Mouse (Mus musculus): ENCODE measurements at regions not wholly inside any gene's neighbourhood (a gene's known extent, or its start where the extent isn't known, plus 50 kb on each side); places are given as distances from the start of the nearest gene placed in this dataset.

DNA sequence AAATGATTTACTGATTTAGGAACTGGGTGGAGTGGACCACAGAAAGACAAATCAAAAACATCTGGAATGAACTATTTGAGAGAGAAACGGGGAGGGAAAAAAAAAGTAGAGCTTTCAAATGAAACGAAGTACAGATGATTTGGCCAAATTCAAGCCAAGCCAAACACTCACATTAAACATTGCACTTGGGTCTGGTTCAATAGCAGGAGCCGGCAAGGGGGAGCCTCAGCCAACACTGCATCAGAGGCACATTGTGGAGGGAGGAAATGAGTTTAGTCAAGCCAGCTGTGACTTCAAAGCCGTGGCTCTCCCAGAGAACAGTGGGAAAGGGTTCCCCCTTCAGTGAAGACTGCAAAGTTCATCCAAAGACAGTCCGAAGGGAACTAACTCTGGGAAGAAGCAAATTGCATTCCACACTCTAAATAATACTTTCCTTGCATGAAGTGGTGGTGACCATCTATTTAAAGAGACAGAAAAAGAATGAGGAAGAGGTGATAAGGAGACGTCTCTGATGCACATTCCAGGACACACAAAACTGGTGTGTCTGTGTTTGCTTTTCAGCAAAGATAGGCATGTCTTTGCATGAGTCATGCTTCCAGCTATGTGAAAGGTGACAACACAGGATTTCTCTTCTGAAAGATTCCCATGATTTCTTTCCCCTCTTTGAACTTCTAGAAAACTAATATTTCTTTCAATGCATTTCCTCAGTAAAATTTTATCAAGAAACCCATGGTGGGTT, 504.5 kb downstream of the Gsdmc2 start:
- Histone ChIP-seq H3K27ac (ENCODE audit: insufficient read depth, low read depth) (no peak overlapping the region), H3K9ac (ENCODE audit: insufficient read depth, low read depth) (no peak overlapping the region), H3K79me2 (replicated peaks; ENCODE audit: control insufficient read depth, extremely low read depth, insufficient read depth, poor library complexity, severe bottlenecking) (no peaks in the 10 kb centered on the region), H3K4me3 (replicated peaks in 1 of 3; ENCODE audit: low read depth in 2 of 3, low read length in 2 of 3, poor library complexity in 1 of 3) (no peak overlapping the region), H3K27me3 (replicated peaks) (no peaks in the 10 kb centered on the region), H3K4me1 (ENCODE audit: control insufficient read depth in 1 of 2, insufficient read depth in 2 of 2) (peaks cover 0 to 6% of the 10 kb centered on the region in 2 experiments; a peak in 2 of 4 replicates), H3K4me2 (ENCODE audit: insufficient read depth, low read depth, poor library complexity, severe bottlenecking) (no peak overlapping the region), H3K9me3 (replicated peaks; ENCODE audit: low read length) (peaks cover 2% of the 10 kb centered on the region), H3K36me3 (replicated peaks in 1 of 2; ENCODE audit: control insufficient read depth in 1 of 2, insufficient read depth in 1 of 2, low read length in 1 of 2) (no peaks in the 10 kb centered on the region)
- no peak for DNase-seq (ENCODE audit: extremely low read depth)
- in situ Hi-C loops (cut with MboI; ENCODE audit: low pct_ligation_motif_present, low pct_unique_long_range_greater_than_20kb, low sequenced_read_pairs), result no loop called here
- dilution Hi-C loops (cut with MboI; ENCODE audit: extremely low pct_ligation_motif_present, extremely low pct_unique_long_range_greater_than_20kb, low sequenced_read_pairs), result no loop called here
- TF ChIP-seq JUND (conservative IDR thresholded peaks at IDR 0.05; ENCODE audit: low read depth, low read length) (no peak), NRF1 (IDR thresholded peaks at IDR 0.05; ENCODE audit: low read depth, low read length) (no peak), MAX (IDR thresholded peaks at IDR 0.05; ENCODE audit: low read length) (no peak), CHD1 (IDR thresholded peaks at IDR 0.05; ENCODE audit: low read depth, low read length) (no peak), MEF2A (IDR thresholded peaks at IDR 0.05; ENCODE audit: borderline replicate concordance, low read depth, low read length) (no peak), ETS1 (conservative IDR thresholded peaks at IDR 0.05; ENCODE audit: low read depth, low read length) (no peak), NELFE (IDR thresholded peaks at IDR 0.05; ENCODE audit: low read depth, low read length) (no peak)

DNA sequence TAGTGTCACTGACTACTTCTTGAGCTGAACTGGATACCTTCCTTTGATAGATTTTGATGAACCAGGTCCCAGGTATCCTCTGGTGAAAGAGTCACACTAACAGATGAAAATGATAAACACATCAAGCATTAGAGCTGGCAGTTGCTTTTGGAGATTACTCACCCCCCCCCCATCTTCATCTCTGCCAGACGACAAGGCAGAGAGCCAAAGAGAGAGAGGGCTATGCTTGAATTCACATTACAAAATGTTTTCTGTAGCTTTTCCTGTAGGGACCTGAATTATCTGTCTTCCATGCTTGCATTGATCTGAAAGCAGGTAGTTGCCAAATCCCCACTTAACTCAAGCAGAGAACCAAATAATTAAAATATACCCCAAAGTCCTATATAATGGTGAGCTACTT, 525.3 kb downstream of the Gsdmc2 start:
- H3K27me3 ChIP-seq (replicated peaks), result no peaks in the 10 kb centered on the region
- no peaks in the 10 kb centered on the region for H3K36me3 ChIP-seq (replicated peaks in 1 of 2; ENCODE audit: control insufficient read depth in 1 of 2, insufficient read depth in 1 of 2, low read length in 1 of 2)
- H3K27ac ChIP-seq (ENCODE audit: insufficient read depth, low read depth), result no peak overlapping the region
- H3K4me1 ChIP-seq (ENCODE audit: control insufficient read depth in 1 of 2, insufficient read depth in 2 of 2), result no peaks in the 10 kb centered on the region
- TF ChIP-seq GABPA (IDR thresholded peaks at IDR 0.05; ENCODE audit: insufficient replicate concordance, low read depth, low read length) (no peak), MAFK (IDR thresholded peaks at IDR 0.05; ENCODE audit: insufficient replicate concordance, low read length) (no peak), ELF1 (IDR thresholded peaks at IDR 0.05; ENCODE audit: low read depth, low read length) (no peak), SIN3A (IDR thresholded peaks at IDR 0.05; ENCODE audit: low read length) (no peak), HCFC1 (IDR thresholded peaks at IDR 0.05; ENCODE audit: low read depth, low read length) (no peak), ZKSCAN1 (IDR thresholded peaks at IDR 0.05; ENCODE audit: borderline replicate concordance, low read depth, low read length) (no peak), ZMIZ1 (IDR thresholded peaks at IDR 0.05; ENCODE audit: low read depth, low read length) (no peak), NRF1 (IDR thresholded peaks at IDR 0.05; ENCODE audit: low read depth, low read length) (no peak), PAX5 (IDR thresholded peaks at IDR 0.05; ENCODE audit: low read length) (no peak), SMC3 (IDR thresholded peaks at IDR 0.05; ENCODE audit: low read depth, low read length) (no peak), BHLHE40 (IDR thresholded peaks at IDR 0.05; ENCODE audit: low read depth, low read length) (no peak), UBTF (IDR thresholded peaks at IDR 0.05; ENCODE audit: low read depth, low read length) (no peak), MAZ (IDR thresholded peaks at IDR 0.05; ENCODE audit: low read depth, low read length) (no peak), TCF12 (IDR thresholded peaks at IDR 0.05; ENCODE audit: low read depth, low read length) (no peak), ETS1 (conservative IDR thresholded peaks at IDR 0.05; ENCODE audit: low read depth, low read length) (no peak), USF1 (IDR thresholded peaks at IDR 0.05; ENCODE audit: low read depth, low read length) (no peak)
- H3K79me2 ChIP-seq (replicated peaks; ENCODE audit: control insufficient read depth, extremely low read depth, insufficient read depth, poor library complexity, severe bottlenecking), result no peaks in the 10 kb centered on the region
- H3K4me2 ChIP-seq (ENCODE audit: insufficient read depth, low read depth, poor library complexity, severe bottlenecking), result no peak overlapping the region
- no peaks in the 10 kb centered on the region for H3K9me3 ChIP-seq (replicated peaks; ENCODE audit: low read length)
- in situ Hi-C loops (cut with MboI; ENCODE audit: low pct_ligation_motif_present, low pct_unique_long_range_greater_than_20kb, low sequenced_read_pairs), result no loop called here
- no peak overlapping the region for H3K9ac ChIP-seq (ENCODE audit: insufficient read depth, low read depth)
- no peak for DNase-seq (ENCODE audit: extremely low read depth)
- no peak overlapping the region for H3K4me3 ChIP-seq (replicated peaks in 1 of 3; ENCODE audit: low read depth in 2 of 3, low read length in 2 of 3, poor library complexity in 1 of 3)
- dilution Hi-C loops (cut with MboI; ENCODE audit: extremely low pct_ligation_motif_present, extremely low pct_unique_long_range_greater_than_20kb, low sequenced_read_pairs), result no loop called here
